Mouse (Mus musculus) neural tube, embryonic 12.5 days (tissue): ENCODE results near the gene Dtnb. TPM values are rescaled to one million over a fixed set of nuclear protein-coding genes. Genes with fewer than 3 reads are reported as not detected.

Experiments used
- ATAC-seq: fragments of 200-750 bp; cut with Nextera tagmentation; 2 replicates; pipeline ENCODE4 v1.8.0; 2017; ENCODE audit warnings: low read depth, mild to moderate bottlenecking, moderate TSS enrichment, moderate library complexity; ENCODE audit not compliant: low FRiP score
- H3K27ac ChIP-seq: fragments of 300-500 bp; sonication (generic); 2 replicates; pipeline ENCODE4 v1.5.1; 2016
- H3K27me3 ChIP-seq: fragments of 300-500 bp; sonication (generic); replicated peaks from 2 replicates; pipeline ENCODE4 v1.6.1; 2016; ENCODE audit warnings: mild to moderate bottlenecking
- H3K36me3 ChIP-seq: fragments of 300-500 bp; sonication (generic); 2 replicates; pipeline ENCODE4 v1.6.1; 2016; ENCODE audit warnings: mild to moderate bottlenecking
- H3K4me1 ChIP-seq: fragments of 300-500 bp; sonication (generic); 2 replicates; pipeline ENCODE4 v1.6.1; 2016
- H3K4me2 ChIP-seq: fragments of 300-500 bp; sonication (generic); replicated peaks from 2 replicates; pipeline ENCODE4 v1.6.1; 2016; ENCODE audit warnings: mild to moderate bottlenecking
- H3K4me3 ChIP-seq: fragments of 300-500 bp; sonication (generic); 2 replicates; pipeline ENCODE4 v1.5.1; 2016
- H3K9ac ChIP-seq: fragments of 300-500 bp; sonication (generic); 2 replicates; pipeline ENCODE4 v1.6.1; 2016; ENCODE audit warnings: mild to moderate bottlenecking
- H3K9me3 ChIP-seq: fragments of 300-500 bp; sonication (generic); 2 replicates; pipeline ENCODE4 v1.6.1; 2016; ENCODE audit warnings: mild to moderate bottlenecking
- WGBS: fragments of 180-500 bp; shearing (Covaris S2); methylation state at CpG from one replicate; pipeline ENCODE4 v1.1.7; 2016; 5-methylcytosine and 5-hydroxymethylcytosine counted together
- polyA plus RNA-seq: library from polyadenylated mRNA; unstranded; fragments of >200 nt; fragmentation: Nextera tagmentation; extraction: Ambion mirVana; gene quantifications from 2 replicates; pipeline ENCODE4 v1.2.1, GENCODE M21; 2016

Gene Dtnb
- polyA plus RNA-seq, 1 experiment from 2014 or later: 45.0 TPM

GRCm38 (mm10) chr12:3719151-3719721 lies 147.1 kb downstream of the Dtnb start:
- 66% methylated on average over 4 of the region's 4 CpGs for WGBS
- ATAC-seq: no peak
- Histone ChIP-seq H3K9ac (no peak overlapping the region), H3K27ac (no peak overlapping the region), H3K4me3 (no peak overlapping the region), H3K27me3 (no peaks in the 10 kb centered on the region), H3K36me3 (peaks cover 3% of the 10 kb centered on the region; the same call in 1 of the 2 replicates), H3K4me1 (no peaks in the 10 kb centered on the region), H3K9me3 (no peaks in the 10 kb centered on the region), H3K4me2 (no peak overlapping the region)

- Histone ChIP-seq H3K27me3 (no peaks in the 10 kb centered on the region), H3K4me2 (no peak overlapping the region), H3K27ac (no peak overlapping the region), H3K9me3 (no peaks in the 10 kb centered on the region), H3K36me3 (peaks cover 3% of the 10 kb centered on the region; the same call in 1 of the 2 replicates), H3K9ac (no peak overlapping the region), H3K4me1 (peaks cover 4% of the 10 kb centered on the region; the same call in 1 of the 2 replicates), H3K4me3 (no peak overlapping the region)
- ATAC-seq: no peak
- WGBS: 87% methylated on average over 2 of the region's 2 CpGs
These were observed 148.3 kb downstream of the Dtnb start for GRCm38 (mm10) chr12:3720527-3720926.

GRCm38 (mm10) chr12:3723762-3724161 lies 151.6 kb downstream of the Dtnb start:
- 65% methylated on average over 3 of the region's 3 CpGs for WGBS
- Histone ChIP-seq H3K27ac (no peak overlapping the region), H3K9me3 (no peaks in the 10 kb centered on the region), H3K36me3 (peaks cover 3% of the 10 kb centered on the region; the same call in 1 of the 2 replicates), H3K27me3 (no peaks in the 10 kb centered on the region), H3K4me3 (no peak overlapping the region), H3K4me1 (peaks cover 4% of the 10 kb centered on the region; the same call in 1 of the 2 replicates), H3K4me2 (no peak overlapping the region), H3K9ac (no peak overlapping the region)
- ATAC-seq: no peak

GRCm38 (mm10) chr12:3724822-3725370 lies 152.7 kb downstream of the Dtnb start:
- 52% methylated on average over 5 of the region's 5 CpGs for WGBS
- Histone ChIP-seq H3K4me3 (no peak overlapping the region), H3K36me3 (peaks cover 3% of the 10 kb centered on the region; the same call in 1 of the 2 replicates), H3K9me3 (no peaks in the 10 kb centered on the region), H3K4me2 (no peak overlapping the region), H3K27ac (no peak overlapping the region), H3K27me3 (no peaks in the 10 kb centered on the region), H3K4me1 (peaks cover 4% of the 10 kb centered on the region; the same call in 1 of the 2 replicates), H3K9ac (no peak overlapping the region)
- no peak for ATAC-seq

- Histone ChIP-seq H3K9me3 (no peaks in the 10 kb centered on the region), H3K27ac (no peak overlapping the region), H3K9ac (no peak overlapping the region), H3K4me1 (peaks cover 7% of the 10 kb centered on the region; the same call in 1 of the 2 replicates), H3K4me2 (no peak overlapping the region), H3K27me3 (no peaks in the 10 kb centered on the region), H3K4me3 (no peak overlapping the region), H3K36me3 (no peaks in the 10 kb centered on the region)
- 92% methylated on average over 6 of the region's 6 CpGs for WGBS
- ATAC-seq: no peak
These were observed 157.4 kb downstream of the Dtnb start for GRCm38 (mm10) chr12:3729521-3730075.

GRCm38 (mm10) chr12:3732623-3733265 lies 160.6 kb downstream of the Dtnb start:
- Histone ChIP-seq H3K4me2 (no peak overlapping the region), H3K9me3 (no peaks in the 10 kb centered on the region), H3K4me1 (peaks cover 3% of the 10 kb centered on the region; the same call in 1 of the 2 replicates), H3K9ac (no peak overlapping the region), H3K27ac (no peak overlapping the region), H3K27me3 (no peaks in the 10 kb centered on the region), H3K4me3 (no peak overlapping the region), H3K36me3 (no peaks in the 10 kb centered on the region)
- 66% methylated on average over 11 of the region's 11 CpGs for WGBS
- ATAC-seq: no peak

GRCm38 (mm10) chr12:3733328-3733727 lies 161.1 kb downstream of the Dtnb start:
- no peak overlapping the region for H3K4me2 ChIP-seq
- H3K4me1 ChIP-seq: peaks cover 3% of the 10 kb centered on the region; the same call in 1 of the 2 replicates
- H3K4me3 ChIP-seq: no peak overlapping the region
- H3K36me3 ChIP-seq: no peaks in the 10 kb centered on the region
- H3K9me3 ChIP-seq: no peaks in the 10 kb centered on the region
- no peak overlapping the region for H3K27ac ChIP-seq
- 77% methylated on average over 7 of the region's 7 CpGs for WGBS
- no peaks in the 10 kb centered on the region for H3K27me3 ChIP-seq
- no peak for ATAC-seq
- H3K9ac ChIP-seq: no peak overlapping the region

- 92% methylated on average over 7 of the region's 7 CpGs for WGBS
- Histone ChIP-seq H3K27ac (no peak overlapping the region), H3K9ac (no peak overlapping the region), H3K4me2 (no peak overlapping the region), H3K9me3 (no peaks in the 10 kb centered on the region), H3K4me3 (no peak overlapping the region), H3K27me3 (no peaks in the 10 kb centered on the region), H3K4me1 (peaks cover 3% of the 10 kb centered on the region; the same call in 1 of the 2 replicates), H3K36me3 (no peaks in the 10 kb centered on the region)
- no peak for ATAC-seq
These were observed 164.8 kb downstream of the Dtnb start for GRCm38 (mm10) chr12:3737009-3737408.

- Histone ChIP-seq H3K27me3 (no peaks in the 10 kb centered on the region), H3K27ac (no peak overlapping the region), H3K36me3 (no peaks in the 10 kb centered on the region), H3K4me3 (no peak overlapping the region), H3K4me2 (no peak overlapping the region), H3K4me1 (no peaks in the 10 kb centered on the region), H3K9me3 (no peaks in the 10 kb centered on the region), H3K9ac (no peak overlapping the region)
- ATAC-seq: no peak
- 66% methylated on average over 7 of the region's 7 CpGs for WGBS
These were observed 166.8 kb downstream of the Dtnb start for GRCm38 (mm10) chr12:3738741-3739529.

- H3K27me3 ChIP-seq: no peaks in the 10 kb centered on the region
- WGBS: 81% methylated on average over 18 of the region's 18 CpGs
- no peak for ATAC-seq
These were observed 167.8 kb downstream of the Dtnb start for GRCm38 (mm10) chr12:3739749-3740704.

GRCm38 (mm10) chr12:3740705-3741081 lies 168.5 kb downstream of the Dtnb start:
- Histone ChIP-seq H3K9me3 (no peaks in the 10 kb centered on the region), H3K36me3 (no peaks in the 10 kb centered on the region), H3K27ac (no peak overlapping the region), H3K9ac (no peak overlapping the region), H3K4me1 (no peaks in the 10 kb centered on the region), H3K4me2 (no peak overlapping the region), H3K4me3 (no peak overlapping the region), H3K27me3 (no peaks in the 10 kb centered on the region)
- 0 out of 2 replicates have a peak, but pooled peaks have one; percentile 9 for ATAC-seq
- WGBS: 61% methylated on average over 3 of the region's 3 CpGs

More at GRCm38 (mm10) chr12:3739749-3740704, 167.8 kb downstream of the Dtnb start:
- Histone ChIP-seq H3K36me3 (no peaks in the 10 kb centered on the region), H3K27ac (no peak overlapping the region), H3K4me2 (no peak overlapping the region), H3K4me1 (no peaks in the 10 kb centered on the region), H3K4me3 (no peak overlapping the region), H3K9ac (no peak overlapping the region), H3K9me3 (no peaks in the 10 kb centered on the region)
